Mouse (Mus musculus) adrenal gland, postnatal 36 days (tissue): ENCODE results near the gene B3gnt5. TPM values are rescaled to one million over a fixed set of nuclear protein-coding genes. Genes with fewer than 3 reads are reported as not detected.
"Not testable (repeated sequence)": the region's sequence is repeated elsewhere in the genome, so short reads cannot be mapped to it uniquely, and the experiment has no call there.

Experiments used
- DNase-seq, 2 experiments: peaks; one replicate each; pipeline ENCODE4 v3.0.0; 2021; ENCODE audit warnings: mixed read lengths in 1 of 2
- long read RNA-seq, 2 experiments: library from polyadenylated mRNA; stranded (forward); transcript quantifications; one replicate each; pipeline ENCODE4 v2.0.0; 2021; ENCODE audit warnings: borderline sequencing depth in 2 of 2
- total RNA-seq, 2 experiments: library from RNA; stranded (reverse); gene quantifications; 2 replicates each; pipeline ENCODE4 v1.2.3; 2021

The B3gnt5 gene
- total RNA-seq, result under 1 TPM; 0.17 to 0.30 TPM
- long read RNA-seq, experiment 1, result 0 reads
- long read RNA-seq, experiment 2, result 0 reads

DNA sequence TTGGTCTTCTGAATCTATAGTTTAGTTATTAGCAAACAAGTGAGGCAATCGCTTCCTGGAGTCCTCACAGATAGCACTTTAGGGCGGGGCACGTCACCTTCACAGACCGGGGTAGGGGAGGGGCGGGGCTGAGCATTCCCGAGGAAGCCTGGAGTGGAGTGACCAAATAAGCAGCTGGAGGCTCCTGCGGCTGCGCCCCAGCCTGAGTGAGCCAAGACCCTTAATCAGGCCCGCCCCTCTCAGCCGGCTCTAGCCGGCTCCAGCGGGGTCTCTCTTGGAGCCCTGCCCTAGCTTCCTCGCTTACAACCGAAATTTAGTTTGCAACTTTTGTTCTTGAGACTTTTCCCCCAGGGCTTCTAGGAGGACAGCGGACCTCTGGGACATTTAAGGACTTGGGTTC is at the start of gene B3gnt5:
TSS of gene B3gnt5 (plus strand) at position 135 of the 400 bp plus-strand sequence.
- peak; percentile 16 to 28 for DNase-seq

DNA sequence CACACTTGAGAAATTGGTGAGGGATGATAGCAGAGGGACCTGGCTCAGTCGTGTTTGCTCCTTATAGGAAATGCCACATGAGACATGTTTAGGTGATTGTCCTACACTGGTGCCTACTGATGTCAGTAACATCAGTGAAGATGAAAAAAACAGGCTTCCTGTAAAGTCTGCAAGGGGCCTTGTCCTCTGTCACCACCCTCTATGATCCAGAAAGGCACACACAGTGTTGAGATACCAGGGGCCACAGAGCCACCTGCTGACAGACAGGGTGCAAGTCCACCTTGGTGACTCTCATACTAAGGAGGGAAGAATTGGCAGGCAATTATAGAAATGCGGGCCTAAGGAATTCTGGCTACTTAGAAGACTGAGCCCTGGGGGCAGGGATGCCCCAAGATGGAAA is 39.0 kb upstream of the B3gnt5 start:
- DNase-seq, result no peak

GRCm38 (mm10) chr16:19724139-19724538 is 35.9 kb upstream of the B3gnt5 start:
- DNase-seq, result not testable (repeated sequence)

DNA sequence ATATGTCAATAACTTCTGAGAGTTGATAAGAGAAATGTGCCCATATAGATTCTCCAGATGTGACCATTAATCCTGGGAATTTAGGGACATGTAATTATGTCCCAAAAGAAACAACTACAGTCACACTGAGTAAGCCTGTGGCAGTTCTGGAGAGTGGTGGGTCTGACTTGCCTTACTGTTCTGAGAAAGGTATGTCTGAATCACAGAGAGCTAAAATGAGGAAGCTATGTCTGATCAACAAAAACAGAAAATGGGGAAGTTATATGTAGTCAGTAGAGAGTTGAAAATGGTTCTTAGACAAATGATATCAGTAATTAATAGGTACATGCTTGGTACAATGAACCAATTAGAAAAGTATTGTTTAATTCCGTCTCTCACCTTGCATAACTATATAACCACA is 27.1 kb upstream of the B3gnt5 start:
- DNase-seq, result no peak

DNA sequence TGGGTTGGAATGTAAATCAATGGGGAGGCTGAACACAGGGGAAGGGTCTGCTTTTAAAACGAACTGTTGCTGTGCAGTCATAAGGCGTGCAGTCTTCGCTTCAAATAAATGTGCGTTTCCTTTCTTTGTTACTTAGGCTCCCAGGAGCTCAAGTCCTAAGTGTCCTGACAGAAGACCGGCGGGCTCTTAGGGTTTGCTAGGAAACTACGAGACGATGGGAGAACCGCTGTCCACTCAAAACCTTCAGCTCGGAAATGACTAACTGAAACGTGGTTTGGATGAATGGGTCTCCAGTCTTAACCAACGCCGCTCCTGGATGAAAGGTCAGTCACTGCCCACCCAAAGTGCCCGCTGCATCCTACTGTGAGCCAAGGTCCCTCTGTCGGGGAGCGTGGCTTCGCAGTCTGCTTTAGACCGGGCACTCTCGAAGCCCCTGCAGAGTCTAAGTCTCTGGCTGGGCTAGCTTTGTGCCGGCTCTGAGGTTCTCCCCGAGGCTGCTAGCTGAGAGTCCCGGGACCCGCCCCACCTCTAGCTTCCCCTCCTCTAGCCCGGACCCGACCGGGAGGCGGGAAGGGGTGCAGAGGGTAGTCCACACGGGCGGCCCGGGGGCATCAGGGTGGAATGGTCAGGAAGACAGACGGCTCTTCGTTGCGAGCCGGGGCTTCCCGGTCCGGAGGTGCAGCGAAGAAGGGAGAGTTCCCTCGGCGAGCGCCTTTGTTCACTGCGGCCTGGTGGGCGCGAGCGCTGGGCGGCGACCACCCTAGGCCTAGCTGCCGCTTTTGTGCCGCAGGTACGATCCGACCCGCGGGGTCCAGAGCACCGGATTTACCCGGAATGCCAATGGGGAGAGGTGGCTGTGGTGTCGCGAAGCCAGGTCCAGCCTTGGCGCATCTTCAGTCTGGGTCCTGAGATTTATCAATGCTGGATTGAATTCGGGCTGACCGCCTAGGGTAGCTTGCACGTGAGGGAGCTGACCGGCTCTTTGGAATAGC is 793 bp downstream of the B3gnt5 start:
- DNase-seq, result peak; percentile 6 to 9

DNA sequence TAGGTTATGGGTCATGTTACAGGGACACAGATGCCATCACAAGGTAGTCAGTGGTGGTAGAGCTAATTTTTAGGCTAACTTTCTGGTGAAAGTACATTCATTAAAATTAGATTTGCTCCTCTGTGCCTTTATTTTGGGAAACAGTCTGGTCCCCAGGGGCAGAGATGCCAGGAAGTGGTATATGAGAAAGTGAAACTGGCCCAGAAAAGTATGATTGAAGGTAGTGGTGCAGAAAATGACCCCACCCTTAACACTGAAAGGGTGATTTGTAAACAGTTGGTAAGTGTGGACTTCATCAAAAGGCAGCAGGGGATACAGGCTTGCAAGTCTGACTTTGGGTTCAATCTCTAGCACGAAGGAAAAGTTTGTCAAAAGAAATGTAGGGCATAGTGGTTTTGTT is 1.7 kb downstream of the B3gnt5 start:
- DNase-seq, result no peak

DNA sequence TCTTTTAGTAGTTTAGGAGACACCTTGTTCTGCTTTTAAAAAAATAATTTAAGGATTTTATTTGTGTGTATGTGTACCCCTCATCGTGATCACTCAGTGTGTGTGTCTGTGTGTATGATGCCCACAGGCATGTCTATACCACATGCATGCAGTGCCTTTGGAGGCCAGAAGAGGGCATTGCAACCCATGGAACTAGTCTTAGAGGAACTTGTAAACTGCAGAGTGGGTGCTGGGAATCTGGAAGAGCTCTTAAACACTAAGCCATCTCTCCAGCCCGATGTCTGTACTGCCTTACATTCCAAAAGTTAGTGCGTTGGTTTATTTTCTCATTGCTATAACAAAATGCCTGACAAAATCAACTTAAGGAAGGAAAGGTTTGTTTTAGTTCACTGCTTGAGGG is 6.1 kb downstream of the B3gnt5 start:
- DNase-seq, result no peak

DNA sequence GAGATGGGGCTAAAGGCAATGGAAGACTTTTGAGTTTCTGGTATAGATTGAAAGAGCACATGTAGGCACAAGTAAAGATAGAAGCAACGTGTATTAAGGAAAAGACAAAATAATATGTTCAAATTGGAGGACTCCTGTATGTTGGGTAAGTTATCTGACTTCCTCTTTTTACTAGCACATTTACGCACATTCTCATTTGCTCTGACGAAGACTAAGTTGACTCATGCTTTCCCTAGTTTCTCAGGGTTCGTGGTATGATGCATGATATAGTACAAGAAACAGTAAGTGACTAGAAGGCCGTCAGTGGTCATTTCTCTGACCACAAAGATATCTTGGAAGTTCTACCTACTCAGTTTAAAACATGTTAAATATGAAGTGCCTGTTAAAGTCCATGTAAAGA is 8.0 kb downstream of the B3gnt5 start:
- no peak for DNase-seq

DNA sequence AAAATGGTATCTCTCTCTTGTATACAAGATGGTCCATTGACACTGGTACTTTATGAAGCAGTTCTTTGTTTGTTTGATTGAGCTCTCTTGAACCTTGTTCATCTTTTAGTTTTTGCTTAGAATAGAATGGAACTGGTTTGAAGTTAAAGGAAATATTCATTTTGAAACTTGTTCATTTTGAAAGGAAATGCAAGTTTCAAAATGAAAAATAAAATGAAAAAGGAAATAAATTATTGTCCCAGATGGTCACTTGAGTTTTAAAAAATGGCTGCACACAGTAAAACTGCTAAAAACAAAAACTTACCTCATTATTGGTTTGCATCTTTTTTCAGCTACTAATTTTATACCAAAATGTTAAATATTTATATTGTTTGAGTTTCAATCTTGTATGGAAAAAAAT is 12.0 kb downstream of the B3gnt5 start:
- no peak for DNase-seq

GRCm38 (mm10) chr16:19786386-19787090 is 26.5 kb downstream of the B3gnt5 start:
- DNase-seq, result no peak

GRCm38 (mm10) chr16:19789914-19790313 is 29.9 kb downstream of the B3gnt5 start:
- no peak for DNase-seq

DNA sequence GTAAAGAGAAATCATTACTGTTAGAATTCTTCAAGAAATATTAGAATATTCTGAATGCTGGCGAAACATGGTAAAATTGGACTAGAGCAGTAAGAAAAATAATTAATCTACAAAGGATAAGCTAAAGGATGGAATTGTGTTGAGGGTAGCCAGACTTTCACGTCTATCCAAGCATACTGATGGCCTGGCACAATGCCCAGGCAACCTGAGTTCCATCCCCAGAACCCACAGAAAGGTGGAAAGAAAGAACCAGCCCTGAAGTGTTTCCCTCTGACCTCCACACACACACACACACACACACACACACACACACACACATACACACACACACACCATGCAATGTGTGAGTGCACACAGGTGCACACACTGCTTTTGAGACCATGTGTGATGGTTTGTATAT is 58.8 kb downstream of the B3gnt5 start:
- no peak for DNase-seq

Other genes with a start within 250 kb of the B3gnt5 start
- not detected for gene Olfr167, start 237.9 kb upstream of the B3gnt5 start, total RNA-seq
- gene Olfr168, start 224.7 kb upstream of the B3gnt5 start, total RNA-seq, result not detected
- gene Olfr169, start 188.4 kb upstream of the B3gnt5 start, total RNA-seq, result not detected
- not detected for gene Olfr170, start 148.3 kb upstream of the B3gnt5 start, total RNA-seq
- gene Olfr171, start 130.3 kb upstream of the B3gnt5 start, total RNA-seq, result not detected
- under 1 TPM in 1 of 2 experiments, not detected in 1; 0.10 TPM for gene Lamp3, start 53.8 kb upstream of the B3gnt5 start, total RNA-seq
- gene Klhl6, start 222.8 kb downstream of the B3gnt5 start, total RNA-seq, result 1 to 10 TPM; 5.2 to 7.5 TPM